Mouse (Mus musculus) erythroblast, embryonic 14.5 days (primary cell): ENCODE data around the gene Prkab2.

Source experiments
- GATA1 ChIP-seq: IDR thresholded peaks from 2 replicates; pipeline ENCODE4 v1.6.1; 2012; ENCODE audit warnings: low read length, inconsistent platforms, mixed read lengths
- TAL1 ChIP-seq: IDR thresholded peaks from 3 replicates; pipeline ENCODE4 v1.6.1; 2012; ENCODE audit warnings: low read length, inconsistent platforms, mixed read lengths

GRCm38 (mm10) chr3:97653781-97654180 lies 4.2 kb upstream of the Prkab2 start:
- no peak for TF ChIP-seq TAL1
- TF ChIP-seq GATA1, result no peak
